Mouse (Mus musculus) small intestine, adult 2 months (tissue): Measurements from ENCODE around the gene Vcl. TPM values are rescaled to one million over a fixed set of nuclear protein-coding genes. Genes with fewer than 3 reads are reported as not detected.

ENCODE experiments used
- H3K27ac ChIP-seq: fragments of 200-500 bp; 2 replicates; pipeline ENCODE4 v1.5.1; 2012; ENCODE audit warnings: low read depth, low read length, control low read depth, inconsistent platforms; ENCODE audit not compliant: insufficient read depth
- H3K27me3 ChIP-seq: fragments of 200-500 bp; 2 replicates; pipeline ENCODE4 v1.6.1; 2012; ENCODE audit warnings: mild to moderate bottlenecking, moderate library complexity, low read length, inconsistent platforms; ENCODE audit not compliant: control insufficient read depth, insufficient read depth
- H3K36me3 ChIP-seq: fragments of 200-500 bp; 2 replicates; pipeline ENCODE4 v1.6.1; 2012; ENCODE audit warnings: mild to moderate bottlenecking, low read length, control low read depth, inconsistent platforms; ENCODE audit not compliant: control insufficient read depth, insufficient read depth
- H3K4me1 ChIP-seq: fragments of 200-500 bp; 2 replicates; pipeline ENCODE4 v1.6.1; 2012; ENCODE audit warnings: low read length, inconsistent platforms, mixed read lengths; ENCODE audit not compliant: control insufficient read depth, insufficient read depth, insufficient read length
- H3K4me3 ChIP-seq: fragments of 200-500 bp; 2 replicates; pipeline ENCODE4 v1.5.1; 2012; ENCODE audit warnings: low read depth, mild to moderate bottlenecking, control low read depth, inconsistent platforms, low read length, moderate library complexity
- CTCF ChIP-seq: fragments of 200-500 bp; IDR thresholded peaks from 2 replicates; pipeline ENCODE4 v1.5.1; 2012; ENCODE audit warnings: low read depth, mild to moderate bottlenecking, control low read depth, inconsistent platforms, low read length, moderate library complexity, mixed read lengths; ENCODE audit not compliant: insufficient replicate concordance, insufficient read length; ENCODE audit errors: extremely low read depth
- POLR2A ChIP-seq: fragments of 200-500 bp; IDR thresholded peaks from 2 replicates; pipeline ENCODE4 v1.6.1; 2012; ENCODE audit warnings: low read depth, mild to moderate bottlenecking, control low read depth, inconsistent platforms, low read length, moderate library complexity
- WGBS: fragments of 180-500 bp; shearing (Covaris S2); methylation state at CpG from one replicate; pipeline ENCODE4 v1.1.7; 2018; 5-methylcytosine and 5-hydroxymethylcytosine counted together
- polyA plus RNA-seq: library from polyadenylated mRNA; depleted of rRNA; stranded (reverse); fragments of >200 nt; gene quantifications from 2 replicates; pipeline ENCODE4 v1.2.3, GENCODE M21; 2012; rRNA removed

Vcl gene
- polyA plus RNA-seq, 1 experiment = 18.5 TPM

GRCm38 (mm10) chr14:21077939-21078338, 148.7 kb downstream of the Vcl start:
- H3K27me3 ChIP-seq = no peaks in the 10 kb centered on the region
- TF ChIP-seq CTCF (no peak), POLR2A (no peak)
- WGBS = 84% methylated on average over 4 of the region's 4 CpGs
- H3K4me1 ChIP-seq = peaks cover 3% of the 10 kb centered on the region; the same call in 1 of the 2 replicates
- H3K4me3 ChIP-seq = no peak overlapping the region
- no peak overlapping the region for H3K27ac ChIP-seq
- H3K36me3 ChIP-seq = no peaks in the 10 kb centered on the region

DNA sequence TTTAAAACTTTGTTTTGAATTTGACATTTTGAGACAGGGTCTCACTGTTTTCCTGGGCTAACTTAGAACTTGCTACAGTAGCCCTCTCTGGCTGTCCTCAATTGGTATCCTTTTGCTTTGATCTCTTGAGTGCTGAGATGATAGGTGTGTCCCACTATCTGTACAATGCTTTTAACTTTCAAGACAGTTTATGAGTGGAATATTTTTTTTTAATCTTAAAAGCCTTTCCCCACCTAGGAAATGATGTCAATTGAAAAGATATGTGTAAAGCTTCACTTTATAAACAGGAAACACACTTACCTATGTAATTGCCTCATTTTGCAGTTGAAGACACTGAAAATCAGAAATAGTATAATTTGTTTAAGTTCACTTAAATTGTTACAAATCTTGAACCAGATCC, 149.3 kb downstream of the Vcl start:
- no peak overlapping the region for H3K4me3 ChIP-seq
- no peak overlapping the region for H3K27ac ChIP-seq
- TF ChIP-seq CTCF (no peak), POLR2A (no peak)
- no peaks in the 10 kb centered on the region for H3K27me3 ChIP-seq
- H3K4me1 ChIP-seq = peaks cover 3% of the 10 kb centered on the region; the same call in 1 of the 2 replicates
- no peaks in the 10 kb centered on the region for H3K36me3 ChIP-seq

DNA sequence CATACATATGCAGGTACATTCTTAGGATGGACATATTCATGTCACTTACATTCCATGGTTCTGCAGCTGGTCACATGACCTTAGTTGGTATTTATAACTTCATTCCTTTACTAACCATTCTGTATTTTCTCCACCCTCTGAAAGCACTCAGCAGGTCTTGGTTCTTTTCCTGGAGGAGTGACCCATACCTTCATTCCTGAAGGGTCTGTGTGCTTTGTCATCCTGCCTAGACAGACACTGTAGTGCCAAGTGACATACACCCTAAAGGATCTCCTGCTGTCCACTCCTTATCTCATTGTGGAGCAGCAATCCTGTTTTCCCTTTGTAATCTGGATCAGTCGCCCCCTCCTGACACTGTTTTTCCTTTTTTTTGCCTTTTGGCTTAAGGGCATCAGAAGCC, 153.6 kb downstream of the Vcl start:
- H3K27me3 ChIP-seq = no peaks in the 10 kb centered on the region
- WGBS = 83% methylated on average over 1 of the region's 1 CpGs
- no peak for TF ChIP-seq POLR2A
- TF ChIP-seq CTCF = no peak

More for the DNA sequence above, 153.6 kb downstream of the Vcl start:
- H3K4me3 ChIP-seq = no peak overlapping the region
- H3K27ac ChIP-seq = no peak overlapping the region
- H3K4me1 ChIP-seq = peaks cover 10% of the 10 kb centered on the region
- no peaks in the 10 kb centered on the region for H3K36me3 ChIP-seq

Other genes starting within 250 kb of the Vcl start
- 6.4 and 13.7 TPM in 2 replicates for gene Fut11, start 234.4 kb upstream of the Vcl start, polyA plus RNA-seq
- 9.3 and 13.9 TPM in 2 replicates for gene Chchd1, start 226.4 kb upstream of the Vcl start, polyA plus RNA-seq
- gene Zswim8, start 221.8 kb upstream of the Vcl start, polyA plus RNA-seq = 79.0 and 182 TPM in 2 replicates
- gene Ndst2, start 194.8 kb upstream of the Vcl start, polyA plus RNA-seq = 11.1 and 22.1 TPM in 2 replicates
- 8.1 and 12.0 TPM in 2 replicates for gene Camk2g, start 135.3 kb upstream of the Vcl start, polyA plus RNA-seq
- 3.1 and 3.8 TPM in 2 replicates for gene Plau, start 92.7 kb upstream of the Vcl start, polyA plus RNA-seq
- gene Ap3m1, start 123.1 kb downstream of the Vcl start, polyA plus RNA-seq = 3.5 and 8.8 TPM in 2 replicates
- 20.8 and 37.6 TPM in 2 replicates for gene Adk, start 123.2 kb downstream of the Vcl start, polyA plus RNA-seq